Comparison of ENCODE assay signal across 8 mouse cellular contexts in the genomic region with DNA sequence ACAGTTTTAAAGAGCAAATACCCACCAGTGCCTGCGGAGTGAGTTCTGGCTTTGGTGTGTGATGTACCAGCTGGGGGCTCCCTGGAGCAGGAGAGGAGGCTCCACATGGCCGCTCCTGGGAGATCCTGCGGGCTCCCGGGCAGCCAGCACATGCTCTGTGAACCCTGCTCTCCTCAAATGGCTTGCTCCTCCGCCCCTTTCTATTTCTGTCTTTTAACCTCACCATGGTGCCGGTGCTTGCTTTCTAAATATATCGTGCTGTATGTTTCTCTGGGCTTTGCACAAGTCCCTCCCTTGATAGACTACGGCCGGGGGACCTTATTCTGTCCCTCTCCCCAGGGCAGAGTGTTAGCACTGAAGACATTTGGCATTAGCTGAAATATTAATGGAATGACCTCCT. TPM values are rescaled to one million over a fixed set of nuclear protein-coding genes. Genes with fewer than 3 reads are reported as not detected.
DNase-seq lines count a peak whose midpoint lies in the region; ATAC-seq lines count a peak whose summit lies in the region.

No protein-coding gene starts in this region.

- no peak overlapping the region for H3K4me2 ChIP-seq in midbrain, embryonic 11.5 days

- H3K9ac ChIP-seq in midbrain, embryonic 11.5 days (ENCODE audit: low read length): no peak overlapping the region

- peak; percentile 64 for DNase-seq in adrenal gland, adult 2 months
- DNase-seq in adrenal gland, adult 8-10 months: no peak
- peak; percentile 65 for DNase-seq in NIH3T3 (ENCODE audit: low read depth)
- DNase-seq in gastrocnemius, postnatal 14 days: peak; percentile 61
- DNase-seq in kidney, adult 8-10 months: peak; percentile 58 to 61
- DNase-seq in layer of hippocampus, adult 8-10 months (ENCODE audit: low spot score in 2 of 2): no peak
- no peak for DNase-seq in midbrain, embryonic 11.5 days (ENCODE audit: low spot score, missing footprints)
- DNase-seq in spleen, adult 12 weeks (ENCODE audit: low spot score): no peak

- no peaks in the 10 kb centered on the region for H3K27me3 ChIP-seq in midbrain, embryonic 11.5 days (ENCODE audit: control insufficient read depth, insufficient read depth, low read length)

- H3K4me1 ChIP-seq in midbrain, embryonic 11.5 days (ENCODE audit: control insufficient read depth, insufficient read depth, low read length): no peaks in the 10 kb centered on the region

- H3K27ac ChIP-seq in midbrain, embryonic 11.5 days (ENCODE audit: low read depth, low read length): no peak overlapping the region

- no peaks in the 10 kb centered on the region for H3K9me3 ChIP-seq in midbrain, embryonic 11.5 days (ENCODE audit: control insufficient read depth, low read length)

- 50% methylated on average over 9 of the region's 9 CpGs for WGBS in midbrain, embryonic 11.5 days

- ATAC-seq in midbrain, embryonic 11.5 days (ENCODE audit: low FRiP score): no peak

- intact Hi-C loops in gastrocnemius, postnatal 14 days (cut with DNase I; ENCODE audit: low total_unique reads): no loop called here

- H3K4me3 ChIP-seq in midbrain, embryonic 11.5 days (ENCODE audit: low read depth, low read length): no peak overlapping the region

- peaks cover 9% of the 10 kb centered on the region; the same call in 1 of the 2 replicates for H3K36me3 ChIP-seq in midbrain, embryonic 11.5 days (ENCODE audit: control insufficient read depth, insufficient read depth, low read length)

RNA-seq across cellular contexts. Expression of gene Abtb1, which starts 15.5 kb away (rescaled TPM):
- 10 to 100 TPM; 18.0 to 25.8 TPM for total RNA-seq in adrenal gland, adult 2 months (2021)
- polyA plus RNA-seq in adrenal gland, adult 2 months (2012; rRNA removed): 119 and 120 TPM in 2 replicates
- 10 to 100 TPM; 32.5 to 43.7 (median 39.8) TPM for total RNA-seq in adrenal gland, adult 8-10 months (2022)
- total RNA-seq in gastrocnemius, postnatal 14 days (2021): 10 to 100 TPM; 17.8 to 18.2 TPM
- total RNA-seq in layer of hippocampus, adult 8-10 months (2022): 10 to 100 TPM; 31.1 to 38.6 (median 37.0) TPM
- 15.4 and 17.4 TPM in 2 replicates for polyA plus RNA-seq in midbrain, embryonic 11.5 days (2014; fragmentation: Nextera tagmentation; extraction: Ambion mirVana)

RNA-seq across cellular contexts. Expression of gene Podxl2, which starts 17.6 kb away (rescaled TPM):
- total RNA-seq in adrenal gland, adult 2 months (2021): 10 to 100 TPM; 24.2 to 78.2 TPM
- polyA plus RNA-seq in adrenal gland, adult 2 months (2012; rRNA removed): 263 and 360 TPM in 2 replicates
- total RNA-seq in adrenal gland, adult 8-10 months (2022): 100 to 1,000 TPM in 2 of 4 experiments, 10 to 100 TPM in 2; 40.6 to 123 (median 83.0) TPM
- 10 to 100 TPM; 47.1 to 54.4 TPM for total RNA-seq in gastrocnemius, postnatal 14 days (2021)
- total RNA-seq in layer of hippocampus, adult 8-10 months (2022): 100 to 1,000 TPM; 160 to 178 (median 170) TPM
- 118 and 119 TPM in 2 replicates for polyA plus RNA-seq in midbrain, embryonic 11.5 days (2014; fragmentation: Nextera tagmentation; extraction: Ambion mirVana)

RNA-seq across cellular contexts. Expression of gene Mcm2, which starts 41.3 kb away (rescaled TPM):
- total RNA-seq in adrenal gland, adult 2 months (2021): 10 to 100 TPM; 18.1 to 33.1 TPM
- polyA plus RNA-seq in adrenal gland, adult 2 months (2012; rRNA removed): 24.4 and 33.4 TPM in 2 replicates
- 10 to 100 TPM; 26.9 to 51.6 (median 35.2) TPM for total RNA-seq in adrenal gland, adult 8-10 months (2022)
- total RNA-seq in gastrocnemius, postnatal 14 days (2021): 1 to 10 TPM; 5.5 to 9.4 TPM
- 1 to 10 TPM; 4.4 to 7.0 (median 5.5) TPM for total RNA-seq in layer of hippocampus, adult 8-10 months (2022)
- 210 and 212 TPM in 2 replicates for polyA plus RNA-seq in midbrain, embryonic 11.5 days (2014; fragmentation: Nextera tagmentation; extraction: Ambion mirVana)

RNA-seq across cellular contexts. Expression of gene Tpra1, which starts 44.8 kb away (rescaled TPM):
- 100 to 1,000 TPM in 1 of 2 experiments, 10 to 100 TPM in 1; 87.0 to 108 TPM for total RNA-seq in adrenal gland, adult 2 months (2021)
- 578 and 603 TPM in 2 replicates for polyA plus RNA-seq in adrenal gland, adult 2 months (2012; rRNA removed)
- total RNA-seq in adrenal gland, adult 8-10 months (2022): 100 to 1,000 TPM; 122 to 168 (median 148) TPM
- total RNA-seq in gastrocnemius, postnatal 14 days (2021): 10 to 100 TPM; 21.5 to 24.1 TPM
- 10 to 100 TPM; 43.9 to 50.8 (median 49.6) TPM for total RNA-seq in layer of hippocampus, adult 8-10 months (2022)
- polyA plus RNA-seq in midbrain, embryonic 11.5 days (2014; fragmentation: Nextera tagmentation; extraction: Ambion mirVana): 36.9 and 39.6 TPM in 2 replicates

Comparison
In these comparisons a context has a peak if more than half of its experiments do, and no peak if none do; other contexts are left out.
1. DNase-seq: peak in adrenal gland, adult 2 months (single experiment), NIH3T3 (single experiment), gastrocnemius, postnatal 14 days (single experiment) and kidney, adult 8-10 months (2 of 2); none in adrenal gland, adult 8-10 months (single experiment), layer of hippocampus, adult 8-10 months (0 of 2), midbrain, embryonic 11.5 days (single experiment) and spleen, adult 12 weeks (single experiment).